Mouse (Mus musculus) MEL (cell line): Measurements from ENCODE around the gene Tmem181a.
"Not testable (repeated sequence)": the region's sequence is repeated elsewhere in the genome, so short reads cannot be mapped to it uniquely, and the experiment has no call there.

ENCODE experiments used
- BHLHE40 ChIP-seq: IDR thresholded peaks from 2 replicates; pipeline ENCODE4 v1.6.1; 2012; ENCODE audit warnings: low read depth, mild to moderate bottlenecking, inconsistent platforms, low read length, improper control_type of control experiment, borderline replicate concordance
- CHD1 ChIP-seq: IDR thresholded peaks from 2 replicates; pipeline ENCODE4 v1.6.1; 2012; ENCODE audit warnings: low read depth, mild to moderate bottlenecking, inconsistent platforms, low read length, improper control_type of control experiment
- CTCF ChIP-seq, 3 experiments: IDR thresholded peaks in 2 of 3; conservative IDR thresholded peaks in 1 of 3; 2 replicates each; pipeline ENCODE4 v1.5.1; 2011 to 2012; ENCODE audit warnings: low read length in 3 of 3, low read depth in 2 of 3, mild to moderate bottlenecking in 2 of 3, improper control_type of control experiment in 1 of 3, inconsistent platforms in 1 of 3, mixed read lengths in 1 of 3, moderate library complexity in 1 of 3; ENCODE audit not compliant: control insufficient read depth in 1 of 3, insufficient read depth in 1 of 3, poor library complexity in 1 of 3, severe bottlenecking in 1 of 3
- E2F4 ChIP-seq: IDR thresholded peaks from 2 replicates; pipeline ENCODE4 v1.6.1; 2011; ENCODE audit warnings: low read depth, low read length, improper control_type of control experiment, borderline replicate concordance
- MEF2A ChIP-seq: IDR thresholded peaks from 2 replicates; pipeline ENCODE4 v1.6.1; 2014; ENCODE audit warnings: low read depth, mild to moderate bottlenecking, inconsistent platforms, low read length, improper control_type of control experiment; ENCODE audit not compliant: poor library complexity, insufficient replicate concordance, severe bottlenecking; ENCODE audit errors: extremely low read depth
- POLR2A ChIP-seq, 2 experiments: IDR thresholded peaks; 2 replicates each; pipeline ENCODE4 v1.6.1; 2011 to 2012; ENCODE audit warnings: low read length in 2 of 2, mild to moderate bottlenecking in 2 of 2, control low read depth in 1 of 2, improper control_type of control experiment in 1 of 2, low read depth in 1 of 2, moderate library complexity in 1 of 2; ENCODE audit not compliant: control insufficient read depth in 1 of 2, insufficient read depth in 1 of 2, poor library complexity in 1 of 2
- RAD21 ChIP-seq: IDR thresholded peaks from 2 replicates; pipeline ENCODE4 v1.6.1; 2011; ENCODE audit warnings: mild to moderate bottlenecking, low read depth, low read length, improper control_type of control experiment
- RCOR1 ChIP-seq: IDR thresholded peaks from 2 replicates; pipeline ENCODE4 v1.6.1; 2012; ENCODE audit warnings: low read depth, mild to moderate bottlenecking, inconsistent platforms, low read length, improper control_type of control experiment
- TAL1 ChIP-seq: IDR thresholded peaks from 2 replicates; pipeline ENCODE4 v1.6.1; 2012; ENCODE audit warnings: mild to moderate bottlenecking, inconsistent platforms, low read length, moderate library complexity, mixed read lengths
- TBP ChIP-seq: IDR thresholded peaks from 2 replicates; pipeline ENCODE4 v1.8.0; 2011; ENCODE audit warnings: low read depth, low read length, improper control_type of control experiment
- TCF12 ChIP-seq: IDR thresholded peaks from 2 replicates; pipeline ENCODE4 v1.6.1; 2014; ENCODE audit warnings: low read depth, mild to moderate bottlenecking, inconsistent platforms, low read length, improper control_type of control experiment, moderate library complexity
- USF1 ChIP-seq: IDR thresholded peaks from 2 replicates; pipeline ENCODE4 v1.6.1; 2014; ENCODE audit warnings: low read depth, mild to moderate bottlenecking, inconsistent platforms, low read length, improper control_type of control experiment, moderate library complexity
- ZC3H11A ChIP-seq: IDR thresholded peaks from 2 replicates; pipeline ENCODE4 v1.6.1; 2012; ENCODE audit warnings: low read depth, mild to moderate bottlenecking, inconsistent platforms, low read length, improper control_type of control experiment
- ZMIZ1 ChIP-seq: IDR thresholded peaks from 2 replicates; pipeline ENCODE4 v1.6.1; 2012; ENCODE audit warnings: low read depth, mild to moderate bottlenecking, inconsistent platforms, low read length, improper control_type of control experiment, moderate library complexity

DNA sequence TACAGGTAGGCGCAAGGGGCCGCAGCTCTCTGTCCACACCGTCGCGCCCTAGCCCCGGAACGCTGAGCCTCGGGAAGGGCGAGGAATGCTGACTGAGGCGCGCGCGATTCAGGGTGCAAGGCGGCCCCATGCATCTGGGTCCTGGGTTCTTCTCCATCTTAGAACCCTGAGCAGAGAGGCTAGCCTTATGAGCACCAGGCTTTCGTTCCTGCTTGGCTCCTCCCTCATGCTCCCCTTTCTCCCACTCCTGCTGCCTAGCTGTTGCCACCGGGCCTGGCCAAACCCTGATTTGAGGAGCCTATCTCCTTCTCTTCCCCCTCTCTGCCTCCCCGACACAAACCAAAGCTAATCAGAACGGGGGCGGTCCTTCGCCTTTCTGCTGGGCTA, 403 bp downstream of the Tmem181a start:
- not testable (repeated sequence) for TF ChIP-seq TCF12; CTCF (IDR thresholded peaks at IDR 0.05 in 2 of 3, conservative IDR thresholded peaks at IDR 0.05 in 1 of 3; ENCODE audit: control insufficient read depth in 1 of 3, insufficient read depth in 1 of 3, low read depth in 2 of 3, low read length in 3 of 3, poor library complexity in 1 of 3, severe bottlenecking in 1 of 3); POLR2A (IDR thresholded peaks at IDR 0.05; ENCODE audit: control insufficient read depth in 1 of 2, insufficient read depth in 1 of 2, low read depth in 1 of 2, low read length in 2 of 2, poor library complexity in 1 of 2); RCOR1; CHD1; ZC3H11A; RAD21; TAL1; TBP; E2F4; MEF2A; ZMIZ1; BHLHE40; USF1
